Mouse (Mus musculus): ENCODE data around the gene Plbd1. TPM values are rescaled to one million over a fixed set of nuclear protein-coding genes. Genes with fewer than 3 reads are reported as not detected.

Plbd1 gene
- polyA plus RNA-seq, 1 experiment from 2014 or later: 1.8 TPM

DNA sequence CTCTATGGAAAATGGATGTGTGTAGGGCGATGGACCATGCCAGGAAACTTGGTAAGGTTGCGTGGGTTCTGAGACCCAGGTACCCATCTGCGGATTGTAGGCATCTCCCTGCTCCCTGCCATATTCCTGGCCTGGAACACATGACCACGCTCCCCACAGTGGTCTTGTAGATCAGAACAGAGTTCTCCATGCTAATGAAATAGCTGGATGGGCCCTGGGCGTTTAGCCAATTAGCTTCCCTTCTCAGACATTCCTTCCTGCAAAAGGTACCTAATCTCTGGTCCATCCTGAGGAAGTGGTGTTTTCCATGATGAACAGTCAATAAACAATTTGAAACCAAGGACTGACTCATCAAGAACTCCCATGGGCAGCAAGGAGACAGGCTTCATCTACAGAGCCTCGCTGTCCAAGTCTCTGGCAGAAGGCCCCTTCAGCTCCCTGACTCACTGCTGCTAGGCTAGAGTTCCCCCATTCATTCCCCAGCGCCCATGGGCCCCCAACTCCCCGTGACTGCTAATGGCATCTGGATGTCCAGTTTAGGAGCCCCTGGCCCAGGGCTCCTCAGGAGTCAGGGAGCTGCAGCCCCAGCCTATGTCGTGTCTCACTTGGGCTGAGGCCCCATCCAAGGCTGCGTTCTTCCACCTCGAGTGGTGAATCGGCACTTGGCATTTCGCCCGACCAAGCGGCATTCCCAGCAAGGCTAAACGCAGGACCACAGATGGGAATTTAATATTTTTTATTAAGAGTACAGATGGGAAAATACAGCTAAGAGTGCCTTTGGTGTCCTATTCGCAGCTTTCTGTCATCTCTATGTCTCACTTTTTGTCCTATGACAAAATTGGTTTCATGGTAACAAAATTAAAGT is 50.1 kb downstream of the Plbd1 start:
- Histone ChIP-seq H3K27me3 (no peaks in the 10 kb centered on the region), H3K27ac (no peak overlapping the region), H3K36me3 (peaks cover 54% of the 10 kb centered on the region), H3K4me3 (no peak overlapping the region), H3K9ac (no peak overlapping the region), H3K9me3 (no peaks in the 10 kb centered on the region), H3K4me2 (no peak overlapping the region), H3K4me1 (replicated peaks) (no peaks in the 10 kb centered on the region)
- ATAC-seq (ENCODE audit: low FRiP score): no peak
- 94% methylated on average over 17 of the region's 17 CpGs for WGBS

DNA sequence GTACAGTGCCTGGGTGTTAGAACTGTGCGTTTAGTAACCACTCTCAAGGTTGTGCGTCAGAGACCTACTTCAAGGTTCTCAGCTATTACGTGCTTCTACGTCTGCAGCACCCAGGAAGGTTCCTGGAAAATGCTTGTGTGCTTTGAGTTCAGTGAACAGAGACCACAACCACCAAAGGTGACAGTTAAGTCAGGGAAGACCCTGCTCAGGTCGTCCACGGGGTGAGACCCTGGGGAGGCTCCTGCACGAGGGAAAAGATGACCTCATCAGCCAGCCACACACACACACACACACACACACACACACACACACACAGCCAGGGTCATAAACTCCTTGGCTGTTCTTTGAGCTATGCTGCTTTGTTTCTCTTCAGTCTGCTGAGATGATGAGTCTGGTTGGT is 59.1 kb downstream of the Plbd1 start:
- WGBS: 93% methylated on average over 7 of the region's 7 CpGs
- no peak overlapping the region for H3K27ac ChIP-seq
- H3K27me3 ChIP-seq: no peaks in the 10 kb centered on the region
- ATAC-seq (ENCODE audit: low FRiP score): no peak
- peaks cover 81% of the 10 kb centered on the region for H3K36me3 ChIP-seq
- no peaks in the 10 kb centered on the region for H3K4me1 ChIP-seq (replicated peaks)
- no peak overlapping the region for H3K4me2 ChIP-seq
- H3K9me3 ChIP-seq: no peaks in the 10 kb centered on the region
- no peak overlapping the region for H3K9ac ChIP-seq
- no peak overlapping the region for H3K4me3 ChIP-seq

DNA sequence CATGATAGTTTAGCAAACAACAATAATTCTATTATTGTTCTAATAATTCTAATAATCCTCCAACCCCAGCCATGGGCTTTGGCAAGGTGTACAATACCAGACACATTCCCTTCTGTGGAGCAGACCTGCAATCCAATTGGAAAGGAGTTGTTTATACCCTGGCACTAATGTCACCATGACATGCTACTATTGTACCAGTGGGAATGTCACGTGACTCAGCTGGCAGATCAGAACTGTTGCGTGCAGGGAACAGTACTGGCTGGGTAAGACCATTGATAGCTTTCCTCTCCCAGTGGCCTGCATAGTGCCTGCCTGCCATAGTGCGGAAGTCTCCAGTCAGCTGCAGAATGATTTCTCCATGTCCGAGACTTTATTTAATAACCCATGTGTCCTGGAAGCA is 67.2 kb downstream of the Plbd1 start:
- H3K36me3 ChIP-seq: peaks cover 61% of the 10 kb centered on the region
- 89% methylated on average over 4 of the region's 4 CpGs for WGBS
- no peak for ATAC-seq (ENCODE audit: low FRiP score)
- H3K9me3 ChIP-seq: no peaks in the 10 kb centered on the region
- no peak overlapping the region for H3K27ac ChIP-seq
- no peaks in the 10 kb centered on the region for H3K27me3 ChIP-seq
- H3K9ac ChIP-seq: no peak overlapping the region
- no peaks in the 10 kb centered on the region for H3K4me1 ChIP-seq (replicated peaks)
- H3K4me3 ChIP-seq: no peak overlapping the region
- no peak overlapping the region for H3K4me2 ChIP-seq

DNA sequence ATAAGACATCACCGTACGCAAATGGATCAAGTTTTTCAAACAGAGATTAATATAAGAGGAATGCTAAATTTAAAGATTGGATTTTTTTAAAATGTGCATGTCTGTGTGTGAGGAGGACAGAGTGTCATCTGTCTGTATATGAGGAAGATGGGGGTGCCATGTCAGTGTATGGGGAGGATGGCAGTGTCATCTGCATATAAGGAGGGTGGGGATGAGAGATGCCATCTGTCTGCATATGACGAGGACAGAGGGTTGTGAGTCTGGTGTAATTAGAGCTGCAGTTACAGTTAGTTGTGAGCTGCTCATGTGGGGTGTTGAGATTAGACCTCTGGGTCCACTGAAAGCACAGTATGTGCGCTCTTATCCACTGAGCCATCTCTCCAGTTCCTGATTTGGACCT is 71.0 kb downstream of the Plbd1 start:
- H3K27me3 ChIP-seq: no peaks in the 10 kb centered on the region
- no peaks in the 10 kb centered on the region for H3K9me3 ChIP-seq
- peaks cover 66% of the 10 kb centered on the region for H3K36me3 ChIP-seq
- no peaks in the 10 kb centered on the region for H3K4me1 ChIP-seq (replicated peaks)
- H3K4me3 ChIP-seq: no peak overlapping the region
- no peak for ATAC-seq (ENCODE audit: low FRiP score)
- H3K4me2 ChIP-seq: no peak overlapping the region
- H3K27ac ChIP-seq: peak overlapping the region; percentile 37; the same call in 1 of the 2 replicates
- 79% methylated on average over 4 of the region's 4 CpGs for WGBS
- no peak overlapping the region for H3K9ac ChIP-seq

DNA sequence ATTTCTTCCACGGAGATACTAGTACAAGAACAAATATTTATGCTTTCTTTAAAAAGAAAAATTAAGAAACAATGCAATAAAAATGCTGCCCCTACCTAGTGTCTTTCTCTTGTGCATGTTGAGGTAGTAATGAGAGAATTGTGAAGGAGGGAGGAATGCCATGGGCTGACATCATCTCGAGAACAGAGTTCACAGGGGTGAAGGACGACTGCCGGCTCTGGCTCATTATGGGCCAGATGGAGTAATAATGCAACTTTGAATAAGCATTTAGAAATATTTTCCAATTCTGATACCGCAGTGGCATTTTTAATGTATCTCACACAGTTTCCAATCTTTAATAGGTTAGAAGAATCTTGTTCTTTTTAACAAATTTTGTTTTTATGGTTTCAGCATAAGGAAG is 95.7 kb downstream of the Plbd1 start:
- peaks cover 11% of the 10 kb centered on the region for H3K9me3 ChIP-seq
- H3K4me2 ChIP-seq: no peak overlapping the region
- no peaks in the 10 kb centered on the region for H3K27me3 ChIP-seq
- ATAC-seq (ENCODE audit: low FRiP score): no peak
- 89% methylated on average over 5 of the region's 5 CpGs for WGBS
- H3K4me1 ChIP-seq (replicated peaks): no peaks in the 10 kb centered on the region
- H3K4me3 ChIP-seq: no peak overlapping the region
- H3K27ac ChIP-seq: no peak overlapping the region
- H3K36me3 ChIP-seq: peaks cover 79% of the 10 kb centered on the region
- no peak overlapping the region for H3K9ac ChIP-seq

Other genes with a start within 250 kb of the Plbd1 start
- not detected in 2 replicates for gene E330021D16Rik, start 246.4 kb downstream of the Plbd1 start, polyA plus RNA-seq (2015; fragmentation: Nextera tagmentation; extraction: Ambion mirVana)
- gene Atf7ip, start 155.8 kb downstream of the Plbd1 start, polyA plus RNA-seq (2015; fragmentation: Nextera tagmentation; extraction: Ambion mirVana): 43.3 and 43.5 TPM in 2 replicates
- gene Gucy2c, start 119.8 kb upstream of the Plbd1 start, polyA plus RNA-seq (2015; fragmentation: Nextera tagmentation; extraction: Ambion mirVana): 0.09 and 0.17 TPM in 2 replicates
- 0.65 and 0.90 TPM in 2 replicates for gene Hist4h4, start 142.5 kb upstream of the Plbd1 start, polyA plus RNA-seq (2015; fragmentation: Nextera tagmentation; extraction: Ambion mirVana)
- gene H2afj, start 146.3 kb upstream of the Plbd1 start, polyA plus RNA-seq (2015; fragmentation: Nextera tagmentation; extraction: Ambion mirVana): 116 and 125 TPM in 2 replicates
- 1.5 and 2.8 TPM in 2 replicates for gene BC049715, start 165.7 kb upstream of the Plbd1 start, polyA plus RNA-seq (2015; fragmentation: Nextera tagmentation; extraction: Ambion mirVana)
- 80.1 and 82.5 TPM in 2 replicates for gene Wbp11, start 166.3 kb upstream of the Plbd1 start, polyA plus RNA-seq (2015; fragmentation: Nextera tagmentation; extraction: Ambion mirVana)
- gene Smco3, start 173.5 kb upstream of the Plbd1 start, polyA plus RNA-seq (2015; fragmentation: Nextera tagmentation; extraction: Ambion mirVana): 0.19 and 0.66 TPM in 2 replicates
- gene Art4, start 195.8 kb upstream of the Plbd1 start, polyA plus RNA-seq (2015; fragmentation: Nextera tagmentation; extraction: Ambion mirVana): 0.13 and 0.39 TPM in 2 replicates
- gene Mgp, start 213.9 kb upstream of the Plbd1 start, polyA plus RNA-seq (2015; fragmentation: Nextera tagmentation; extraction: Ambion mirVana): 13.6 and 16.2 TPM in 2 replicates

Data from hindbrain, embryonic 13.5 days (tissue).